Mouse (Mus musculus) G1E (cell line): ENCODE results near the gene Adgrg1.

Experiments
- CTCF ChIP-seq: IDR thresholded peaks from 2 replicates; pipeline ENCODE4 v1.5.1; 2012; ENCODE audit warnings: low read depth, low read length, inconsistent platforms, mixed read lengths
- GATA1 ChIP-seq: IDR thresholded peaks from 2 replicates; pipeline ENCODE4 v1.6.1; 2012; ENCODE audit warnings: borderline replicate concordance, low read length, inconsistent platforms, mixed read lengths
- GATA2 ChIP-seq: IDR thresholded peaks from 2 replicates; pipeline ENCODE4 v1.6.1; 2012; ENCODE audit warnings: low read depth, low read length, inconsistent platforms, borderline replicate concordance
- POLR2AphosphoS5 ChIP-seq: IDR thresholded peaks from 2 replicates; pipeline ENCODE4 v1.6.1; 2012; ENCODE audit warnings: low read depth, low read length, inconsistent platforms; ENCODE audit not compliant: insufficient replicate concordance

DNA sequence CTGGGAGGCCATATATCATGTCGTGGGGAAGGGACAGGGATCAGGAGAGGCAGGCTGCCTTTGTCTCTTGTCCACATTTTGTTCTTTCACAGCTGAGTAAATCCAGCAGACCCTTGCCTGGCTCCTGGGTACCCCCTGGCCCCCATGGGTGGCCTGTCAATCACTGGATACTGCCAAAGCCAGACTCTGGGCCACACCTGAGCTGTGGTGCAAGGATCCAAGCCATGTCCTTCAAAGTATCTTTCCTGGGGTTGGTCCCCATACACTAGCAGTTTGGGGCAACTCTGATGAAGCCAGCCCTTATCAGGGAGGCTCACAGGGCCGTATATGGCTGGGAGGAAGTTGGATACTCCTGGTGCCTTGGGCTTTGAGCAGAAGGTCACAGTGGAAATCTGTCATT is 23.9 kb downstream of the Adgrg1 start:
- TF ChIP-seq CTCF (no peak), GATA2 (no peak), GATA1 (no peak), POLR2AphosphoS5 (no peak)
